Mouse (Mus musculus): Measurements from ENCODE around the gene Mchr1. TPM values are rescaled to one million over a fixed set of nuclear protein-coding genes. Genes with fewer than 3 reads are reported as not detected.

The Mchr1 gene
- total and polyA plus RNA-seq, 3 experiments, result not detected

Other genes with a start within 250 kb of the Mchr1 start
- 7.3 and 8.2 TPM in 2 replicates for gene Mrtfa, start 44.7 kb upstream of the Mchr1 start, total RNA-seq (2012; rRNA removed)
- 4.1 and 4.6 TPM in 2 replicates for gene Mrtfa, start 44.7 kb upstream of the Mchr1 start, total RNA-seq (2014; rRNA removed)
- gene Mrtfa, start 44.7 kb upstream of the Mchr1 start, polyA plus RNA-seq (2012; ENCODE audit: insufficient read length, low read depth), result 20.1 and 23.2 TPM in 2 replicates
- 46.0 and 48.0 TPM in 2 replicates for gene Slc25a17, start 125.3 kb downstream of the Mchr1 start, total RNA-seq (2012; rRNA removed)
- gene Slc25a17, start 125.3 kb downstream of the Mchr1 start, total RNA-seq (2014; rRNA removed), result 99.4 and 100 TPM in 2 replicates
- 69.6 and 76.9 TPM in 2 replicates for gene Slc25a17, start 125.3 kb downstream of the Mchr1 start, polyA plus RNA-seq (2012; ENCODE audit: insufficient read length, low read depth)
- 192 and 231 TPM in 2 replicates for gene St13, start 164.6 kb downstream of the Mchr1 start, total RNA-seq (2012; rRNA removed)
- 208 and 231 TPM in 2 replicates for gene St13, start 164.6 kb downstream of the Mchr1 start, total RNA-seq (2014; rRNA removed)
- gene St13, start 164.6 kb downstream of the Mchr1 start, polyA plus RNA-seq (2012; ENCODE audit: insufficient read length, low read depth), result 646 and 822 TPM in 2 replicates
- gene Xpnpep3, start 164.6 kb downstream of the Mchr1 start, total RNA-seq (2012; rRNA removed), result 5.2 and 6.3 TPM in 2 replicates
- 4.3 TPM in 2 replicates for gene Xpnpep3, start 164.6 kb downstream of the Mchr1 start, total RNA-seq (2014; rRNA removed)
- 6.0 TPM in 2 replicates for gene Xpnpep3, start 164.6 kb downstream of the Mchr1 start, polyA plus RNA-seq (2012; ENCODE audit: insufficient read length, low read depth)
- gene Dnajb7, start 172.8 kb downstream of the Mchr1 start, total RNA-seq (2012; rRNA removed), result not detected in 2 replicates
- not detected in 2 replicates for gene Dnajb7, start 172.8 kb downstream of the Mchr1 start, total RNA-seq (2014; rRNA removed)
- gene Dnajb7, start 172.8 kb downstream of the Mchr1 start, polyA plus RNA-seq (2012; ENCODE audit: insufficient read length, low read depth), result not detected in 2 replicates
- gene Rbx1, start 230.8 kb downstream of the Mchr1 start, total RNA-seq (2012; rRNA removed), result 238 and 249 TPM in 2 replicates
- gene Rbx1, start 230.8 kb downstream of the Mchr1 start, total RNA-seq (2014; rRNA removed), result 177 and 178 TPM in 2 replicates
- 151 and 184 TPM in 2 replicates for gene Rbx1, start 230.8 kb downstream of the Mchr1 start, polyA plus RNA-seq (2012; ENCODE audit: insufficient read length, low read depth)

Data from CH12.LX (cell line).